Mouse (Mus musculus) lung, embryonic 14.5 days (tissue): ENCODE measurements around the gene Map4. TPM values are rescaled to one million over a fixed set of nuclear protein-coding genes. Genes with fewer than 3 reads are reported as not detected.
"Not testable (repeated sequence)": the region's sequence is repeated elsewhere in the genome, so short reads cannot be mapped to it uniquely, and the experiment has no call there.

Source experiments
- ATAC-seq: fragments of 200-750 bp; cut with Nextera tagmentation; 2 replicates; pipeline ENCODE4 v1.8.0; 2017; ENCODE audit warnings: mild to moderate bottlenecking, moderate TSS enrichment, moderate library complexity; ENCODE audit not compliant: insufficient read depth
- DNase-seq: peaks from one replicate; pipeline ENCODE4 v3.0.0-alpha.2; 2015
- H3K27ac ChIP-seq: fragments of 300-500 bp; sonication (generic); 2 replicates; pipeline ENCODE4 v1.5.1; 2014; ENCODE audit warnings: low read depth, mild to moderate bottlenecking, moderate library complexity
- H3K27me3 ChIP-seq: fragments of 300-500 bp; sonication (generic); 2 replicates; pipeline ENCODE4 v1.6.1; 2014; ENCODE audit warnings: low read length, control low read depth; ENCODE audit not compliant: insufficient read depth
- H3K36me3 ChIP-seq: fragments of 300-500 bp; sonication (generic); 2 replicates; pipeline ENCODE4 v1.6.1; 2014; ENCODE audit warnings: control low read depth; ENCODE audit not compliant: insufficient read depth
- H3K4me1 ChIP-seq: fragments of 300-500 bp; sonication (generic); 2 replicates; pipeline ENCODE4 v1.6.1; 2014; ENCODE audit warnings: antibody characterized with exemption, control low read depth; ENCODE audit not compliant: insufficient read depth
- H3K4me2 ChIP-seq: fragments of 300-500 bp; sonication (generic); 2 replicates; pipeline ENCODE4 v1.6.1; 2014; ENCODE audit warnings: mild to moderate bottlenecking
- H3K4me3 ChIP-seq: fragments of 300-500 bp; sonication (generic); 2 replicates; pipeline ENCODE4 v1.5.1; 2014; ENCODE audit warnings: low read depth, low read length
- H3K9ac ChIP-seq: fragments of 300-500 bp; sonication (generic); 2 replicates; pipeline ENCODE4 v1.6.1; 2014
- H3K9me3 ChIP-seq: fragments of 300-500 bp; sonication (generic); 2 replicates; pipeline ENCODE4 v1.6.1; 2016; ENCODE audit warnings: low read depth, low read length, control low read depth
- CTCF ChIP-seq: IDR thresholded peaks from 2 replicates; pipeline ENCODE4 v1.5.1; 2016; ENCODE audit warnings: antibody characterized with exemption, low read depth
- WGBS: fragments of 180-500 bp; shearing (Covaris S2); extraction: QIAGEN DNeasy Blood & Tissue Kit; methylation state at CpG from one replicate; pipeline ENCODE4 v1.1.7; 2014; 5-methylcytosine and 5-hydroxymethylcytosine counted together
- polyA plus RNA-seq: library from polyadenylated mRNA; unstranded; fragments of >200 nt; fragmentation: Nextera tagmentation; extraction: Ambion mirVana; gene quantifications from 2 replicates; pipeline ENCODE4 v1.2.1, GENCODE M21; 2014

Map4 gene
- polyA plus RNA-seq, 1 experiment from 2014 or later = 57.5 TPM

DNA sequence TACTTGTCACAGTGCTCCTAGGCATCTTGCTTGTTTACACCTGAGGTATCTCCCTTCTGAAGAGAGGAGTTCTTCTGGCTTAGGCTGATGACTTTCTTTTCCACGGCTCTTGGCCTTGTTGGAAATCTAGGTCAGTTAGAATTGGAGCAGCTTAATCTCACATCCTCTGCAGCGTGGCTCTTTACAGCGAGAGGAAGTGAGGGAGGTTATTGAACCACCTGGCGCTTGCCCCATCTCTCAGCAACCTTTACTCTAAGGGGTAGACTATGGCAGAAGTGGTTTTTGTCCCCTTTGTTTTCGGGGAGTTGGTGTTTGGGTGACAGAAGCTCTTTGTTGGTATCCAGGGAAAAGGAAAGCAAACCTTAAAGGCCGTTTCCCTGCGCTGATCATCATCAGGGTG, 131.1 kb downstream of the Map4 start:
- TF ChIP-seq CTCF = no peak
- no peaks in the 10 kb centered on the region for H3K9me3 ChIP-seq

DNA sequence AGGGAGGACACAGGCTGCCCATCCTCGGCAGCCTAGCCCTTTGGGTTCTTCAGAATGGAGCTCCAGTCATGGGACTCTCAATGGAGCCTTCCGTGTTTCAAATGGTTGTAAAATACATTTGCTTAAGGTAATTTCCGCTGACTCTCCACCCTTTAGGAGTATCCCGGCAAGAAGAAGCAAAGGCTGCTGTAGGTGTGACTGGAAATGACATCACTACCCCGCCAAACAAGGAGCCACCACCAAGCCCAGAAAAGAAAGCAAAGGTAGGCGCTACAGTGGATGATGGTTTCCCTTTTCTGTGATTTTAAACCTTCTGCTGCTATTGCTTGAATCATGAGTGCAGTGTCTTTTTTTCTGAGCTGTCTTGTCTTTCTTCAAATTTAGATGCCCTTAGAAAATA, 131.6 kb downstream of the Map4 start:
- Histone ChIP-seq H3K4me1 (no peaks in the 10 kb centered on the region), H3K4me2 (no peak overlapping the region), H3K27ac (no peak overlapping the region), H3K36me3 (peaks cover 26% of the 10 kb centered on the region), H3K4me3 (no peak overlapping the region), H3K9me3 (no peaks in the 10 kb centered on the region), H3K27me3 (no peaks in the 10 kb centered on the region), H3K9ac (no peak overlapping the region)
- no peak for ATAC-seq
- no peak for TF ChIP-seq CTCF
- DNase-seq = no peak
- 90% methylated on average over 6 of the region's 6 CpGs for WGBS

More for the DNA sequence above, 131.1 kb downstream of the Map4 start:
- no peak overlapping the region for H3K27ac ChIP-seq
- 90% methylated on average over 7 of the region's 7 CpGs for WGBS
- H3K9ac ChIP-seq = no peak overlapping the region
- no peaks in the 10 kb centered on the region for H3K4me1 ChIP-seq
- peaks cover 23% of the 10 kb centered on the region for H3K36me3 ChIP-seq
- DNase-seq = no peak
- H3K4me2 ChIP-seq = no peak overlapping the region
- no peak overlapping the region for H3K4me3 ChIP-seq
- ATAC-seq = no peak
- H3K27me3 ChIP-seq = no peaks in the 10 kb centered on the region

DNA sequence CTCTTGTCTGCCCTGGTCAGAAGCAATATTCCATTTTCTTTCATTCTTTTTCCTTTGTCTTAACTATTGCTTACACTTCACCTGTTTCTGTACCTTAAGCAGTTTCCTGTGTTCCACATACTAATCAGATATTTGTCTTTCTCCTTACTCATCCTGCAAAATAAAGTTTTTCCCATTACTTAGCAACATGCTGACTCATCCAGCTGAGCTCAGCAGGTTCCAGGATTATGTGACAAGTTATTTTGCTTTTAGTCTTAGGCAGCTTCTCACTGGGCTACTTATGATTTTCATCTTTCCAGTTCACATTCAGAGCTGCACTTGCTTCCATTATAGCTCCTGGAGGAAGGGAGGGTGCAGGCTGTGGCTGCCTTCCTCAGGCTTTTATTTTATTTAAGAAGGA, 133.4 kb downstream of the Map4 start:
- TF ChIP-seq CTCF = no peak
- ATAC-seq = no peak
- Histone ChIP-seq H3K4me1 (no peaks in the 10 kb centered on the region), H3K27ac (no peak overlapping the region), H3K9me3 (no peaks in the 10 kb centered on the region), H3K9ac (no peak overlapping the region), H3K36me3 (peaks cover 44% of the 10 kb centered on the region), H3K4me3 (no peak overlapping the region), H3K4me2 (no peak overlapping the region), H3K27me3 (no peaks in the 10 kb centered on the region)
- no peak for DNase-seq

DNA sequence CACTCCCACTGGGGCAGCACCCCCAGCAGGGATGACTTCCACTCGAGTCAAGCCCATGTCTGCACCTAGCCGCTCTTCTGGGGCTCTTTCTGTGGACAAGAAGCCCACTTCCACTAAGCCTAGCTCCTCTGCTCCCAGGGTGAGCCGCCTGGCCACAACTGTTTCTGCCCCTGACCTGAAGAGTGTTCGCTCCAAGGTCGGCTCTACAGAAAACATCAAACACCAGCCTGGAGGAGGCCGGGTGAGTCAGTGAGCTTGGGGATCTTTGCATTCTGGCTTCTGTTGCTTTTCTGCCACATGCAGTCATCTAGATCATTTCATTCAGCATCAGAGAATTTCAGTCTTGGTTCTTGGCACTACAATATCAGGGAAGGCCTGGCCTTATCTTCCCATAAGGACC, 137.5 kb downstream of the Map4 start:
- Histone ChIP-seq H3K9ac (no peak overlapping the region), H3K27me3 (no peaks in the 10 kb centered on the region), H3K4me1 (no peaks in the 10 kb centered on the region), H3K27ac (no peak overlapping the region), H3K9me3 (no peaks in the 10 kb centered on the region), H3K36me3 (peaks cover 65% of the 10 kb centered on the region), H3K4me2 (no peak overlapping the region), H3K4me3 (no peak overlapping the region)
- TF ChIP-seq CTCF = no peak
- WGBS = 85% methylated on average over 6 of the region's 6 CpGs
- DNase-seq = no peak
- no peak for ATAC-seq

DNA sequence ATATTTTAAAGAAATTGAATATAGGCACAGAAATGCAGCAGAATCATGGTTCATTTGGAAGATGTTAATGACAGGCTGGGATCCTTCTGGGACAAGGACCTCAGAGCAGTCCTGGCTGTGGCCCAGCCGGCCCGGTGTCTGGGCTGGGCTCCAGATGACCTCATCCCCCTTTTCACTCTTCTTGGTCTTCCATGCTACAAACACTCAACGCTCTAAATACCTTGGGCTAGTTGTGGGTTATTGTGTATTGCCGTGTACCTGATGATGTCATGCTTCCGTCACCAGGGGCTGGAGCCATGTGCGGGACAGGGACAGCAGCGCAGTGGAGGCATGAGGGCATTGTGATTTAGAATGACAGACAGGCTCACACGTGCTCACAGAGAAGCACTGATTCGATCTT, 139.1 kb downstream of the Map4 start:
- no peak overlapping the region for H3K9ac ChIP-seq
- DNase-seq (peak; percentile 72), ATAC-seq (peak; percentile 83; the same call in 1 of the 2 replicates)
- 65% methylated on average over 9 of the region's 9 CpGs for WGBS
- H3K36me3 ChIP-seq = peaks cover 61% of the 10 kb centered on the region
- H3K4me2 ChIP-seq = no peak overlapping the region
- no peak overlapping the region for H3K27ac ChIP-seq
- TF ChIP-seq CTCF = no peak
- no peaks in the 10 kb centered on the region for H3K27me3 ChIP-seq
- H3K4me1 ChIP-seq = no peaks in the 10 kb centered on the region
- H3K9me3 ChIP-seq = no peaks in the 10 kb centered on the region
- no peak overlapping the region for H3K4me3 ChIP-seq

DNA sequence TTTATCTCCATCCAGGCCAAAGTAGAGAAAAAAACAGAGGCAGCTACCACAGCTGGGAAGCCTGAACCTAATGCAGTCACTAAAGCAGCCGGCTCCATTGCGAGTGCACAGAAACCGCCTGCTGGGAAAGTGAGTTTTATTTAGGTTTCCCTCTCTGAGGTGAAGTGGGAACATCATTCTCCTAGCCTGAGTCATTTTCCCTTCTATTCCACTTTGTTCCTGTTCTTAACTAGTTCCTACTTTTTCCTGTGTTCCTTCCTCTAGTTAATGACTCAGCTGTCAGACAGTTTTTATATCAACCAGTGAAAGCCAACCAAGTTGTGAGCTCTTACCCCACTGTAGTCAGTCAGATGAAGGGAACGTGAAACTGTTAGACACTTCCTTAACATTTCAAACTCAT, 139.8 kb downstream of the Map4 start:
- WGBS = 83% methylated on average over 4 of the region's 4 CpGs
- Histone ChIP-seq H3K4me3 (no peak overlapping the region), H3K4me1 (no peaks in the 10 kb centered on the region), H3K27me3 (no peaks in the 10 kb centered on the region), H3K27ac (no peak overlapping the region), H3K9me3 (no peaks in the 10 kb centered on the region), H3K9ac (no peak overlapping the region), H3K4me2 (no peak overlapping the region), H3K36me3 (peaks cover 65% of the 10 kb centered on the region)
- no peak for TF ChIP-seq CTCF
- no peak for DNase-seq
- ATAC-seq = no peak

DNA sequence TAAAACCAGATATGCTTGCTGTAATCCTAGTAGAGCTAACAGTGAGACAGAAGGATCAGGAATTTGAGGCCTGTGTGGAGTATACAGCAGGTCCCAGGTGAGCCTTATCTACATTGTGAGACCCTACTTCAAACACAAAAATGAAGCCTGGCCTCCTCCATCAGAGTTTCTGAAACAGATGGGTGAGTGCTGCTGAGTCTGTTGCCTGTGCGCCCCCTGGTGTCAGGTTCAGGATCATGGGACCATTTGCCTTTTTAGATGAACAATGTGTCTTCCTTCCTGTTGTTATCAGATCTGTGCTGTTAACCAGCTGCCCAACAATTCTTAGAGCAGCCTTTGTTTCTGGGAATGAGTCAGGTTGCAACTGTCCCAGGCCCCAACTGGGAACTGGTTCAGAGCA, 140.6 kb downstream of the Map4 start:
- Histone ChIP-seq H3K27ac (no peak overlapping the region), H3K27me3 (no peaks in the 10 kb centered on the region), H3K36me3 (peaks cover 62% of the 10 kb centered on the region), H3K9me3 (no peaks in the 10 kb centered on the region), H3K9ac (no peak overlapping the region), H3K4me1 (no peaks in the 10 kb centered on the region), H3K4me3 (no peak overlapping the region), H3K4me2 (no peak overlapping the region)
- ATAC-seq = peak; percentile 42; the same call in 1 of the 2 replicates
- DNase-seq = peak; percentile 85
- 11% methylated on average over 1 of the region's 1 CpGs for WGBS
- peak; percentile 88 for TF ChIP-seq CTCF

DNA sequence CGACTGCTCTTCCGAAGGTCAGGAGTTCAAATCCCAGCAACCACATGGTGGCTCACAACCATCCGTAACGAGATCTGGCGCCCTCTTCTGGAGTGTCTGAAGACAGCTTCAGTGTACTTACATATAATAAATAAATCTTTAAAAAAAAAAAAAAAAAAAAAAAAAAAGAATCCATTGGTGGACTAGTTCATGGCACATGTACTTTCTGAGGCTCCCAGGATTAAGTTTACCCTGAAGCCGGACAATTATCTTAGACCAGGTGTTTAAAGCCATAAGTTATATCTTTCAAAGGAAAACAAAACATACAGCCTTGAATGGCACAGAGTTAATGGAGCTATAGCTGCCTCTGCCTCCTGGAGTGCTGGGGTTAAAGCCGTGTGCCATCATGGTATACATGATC, 145.2 kb downstream of the Map4 start:
- not testable (repeated sequence) for H3K4me3 ChIP-seq, H3K9me3 ChIP-seq, H3K4me2 ChIP-seq, H3K9ac ChIP-seq, ATAC-seq, DNase-seq, H3K27me3 ChIP-seq, H3K4me1 ChIP-seq, H3K27ac ChIP-seq
- WGBS = 76% methylated on average over 4 of the region's 7 CpGs
- peaks cover 62% of the 10 kb centered on the region for H3K36me3 ChIP-seq
